Mouse (Mus musculus): Measurements from ENCODE around the gene 1700029P11Rik. TPM values are rescaled to one million over a fixed set of nuclear protein-coding genes. Genes with fewer than 3 reads are reported as not detected.

1700029P11Rik gene
- polyA plus RNA-seq (2015; fragmentation: Nextera tagmentation; extraction: Ambion mirVana): not detected in 2 replicates

DNA sequence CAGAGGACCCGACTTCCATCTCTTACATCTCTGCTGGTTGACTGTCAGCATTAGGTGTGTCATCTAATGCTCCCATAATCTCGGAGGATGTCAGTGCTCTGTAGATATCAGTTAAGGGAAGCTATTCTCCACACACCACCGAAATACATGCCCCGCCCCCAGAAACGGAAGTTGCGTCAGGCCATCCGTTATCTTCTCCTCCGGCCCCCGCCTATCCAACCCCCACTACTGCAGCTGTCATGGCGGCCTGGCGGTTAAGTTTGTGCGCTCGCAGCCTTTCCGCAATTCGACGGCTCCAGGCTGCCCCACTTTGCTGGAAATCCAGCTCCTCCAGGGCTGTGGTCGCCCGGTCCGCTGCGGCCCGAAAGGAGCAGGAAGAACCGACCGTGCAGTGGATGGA, at the start of gene 1700029P11Rik:
TSS of gene 1700029P11Rik (plus strand) at position 220 of the 400 bp plus-strand sequence.
- H3K4me3 ChIP-seq (replicated peaks): no peak within 1 kb of the TSS
- no peaks in the 10 kb centered on the region for H3K27me3 ChIP-seq
- 97% methylated on average over 23 of the region's 23 CpGs for WGBS
- no peak for ATAC-seq (ENCODE audit: insufficient number of reproducible peaks, low FRiP score, low TSS enrichment, low read depth)
- no peaks in the 10 kb centered on the region for H3K9me3 ChIP-seq (replicated peaks)
- H3K4me2 ChIP-seq (replicated peaks): no peak within 1 kb of the TSS
- H3K27ac ChIP-seq (replicated peaks): no peak within 1 kb of the TSS
- H3K9ac ChIP-seq: no peak within 1 kb of the TSS
- H3K36me3 ChIP-seq: no peaks in the 10 kb centered on the region
- H3K4me1 ChIP-seq: no peaks in the 10 kb centered on the region

- H3K27ac ChIP-seq (replicated peaks): no peak overlapping the region
- 31% methylated on average over 12 of the region's 12 CpGs for WGBS
- ATAC-seq (ENCODE audit: insufficient number of reproducible peaks, low FRiP score, low TSS enrichment, low read depth): no peak; the same call in 1 of the 2 replicates
- no peak overlapping the region for H3K4me3 ChIP-seq (replicated peaks)
- peaks cover 23% of the 10 kb centered on the region for H3K4me1 ChIP-seq
- no peaks in the 10 kb centered on the region for H3K36me3 ChIP-seq
- H3K4me2 ChIP-seq (replicated peaks): no peak overlapping the region
- no peaks in the 10 kb centered on the region for H3K27me3 ChIP-seq
- H3K9me3 ChIP-seq (replicated peaks): no peaks in the 10 kb centered on the region
- no peak overlapping the region for H3K9ac ChIP-seq
Observed at GRCm38 (mm10) chr15:81932951-81933470, 47.3 kb upstream of the 1700029P11Rik start.

- H3K9ac ChIP-seq: no peak overlapping the region
- no peak overlapping the region for H3K4me2 ChIP-seq (replicated peaks)
- no peak for ATAC-seq (ENCODE audit: insufficient number of reproducible peaks, low FRiP score, low TSS enrichment, low read depth)
- H3K27me3 ChIP-seq: no peaks in the 10 kb centered on the region
- WGBS: 69% methylated on average over 1 of the region's 1 CpGs
- peaks cover 30% of the 10 kb centered on the region for H3K4me1 ChIP-seq
- H3K4me3 ChIP-seq (replicated peaks): no peak overlapping the region
- H3K36me3 ChIP-seq: no peaks in the 10 kb centered on the region
- no peaks in the 10 kb centered on the region for H3K9me3 ChIP-seq (replicated peaks)
- H3K27ac ChIP-seq (replicated peaks): no peak overlapping the region
Observed at GRCm38 (mm10) chr15:81933986-81934385, 46.4 kb upstream of the 1700029P11Rik start.

- Histone ChIP-seq H3K4me2 (replicated peaks) (peak overlapping the region; percentile 83), H3K9me3 (replicated peaks) (no peaks in the 10 kb centered on the region), H3K4me3 (replicated peaks) (peak overlapping the region; percentile 51), H3K36me3 (no peaks in the 10 kb centered on the region), H3K27me3 (no peaks in the 10 kb centered on the region), H3K4me1 (peaks cover 30% of the 10 kb centered on the region), H3K27ac (replicated peaks) (peak overlapping the region; percentile 74), H3K9ac (peak overlapping the region; percentile 39; the same call in 1 of the 2 replicates)
- ATAC-seq (ENCODE audit: insufficient number of reproducible peaks, low FRiP score, low TSS enrichment, low read depth): peak; percentile 27; the same call in 1 of the 2 replicates
- WGBS: 52% methylated on average over 7 of the region's 7 CpGs
Observed at GRCm38 (mm10) chr15:81935869-81936637, 44.3 kb upstream of the 1700029P11Rik start.

GRCm38 (mm10) chr15:81936679-81937078, 43.7 kb upstream of the 1700029P11Rik start, which contains the start of gene Csdc2:
Gene Csdc2, plus strand, starts transcription at chr15:81936759.
- peak within 1 kb of the TSS; percentile 74 for H3K27ac ChIP-seq (replicated peaks)
- peak; percentile 37; the same call in 1 of the 2 replicates for ATAC-seq (ENCODE audit: insufficient number of reproducible peaks, low FRiP score, low TSS enrichment, low read depth)
- peak within 1 kb of the TSS; percentile 39 for H3K9ac ChIP-seq
- H3K4me2 ChIP-seq (replicated peaks): peak within 1 kb of the TSS; percentile 83
- WGBS: 0% methylated on average over 12 of the region's 12 CpGs
- no peaks in the 10 kb centered on the region for H3K9me3 ChIP-seq (replicated peaks)
- H3K36me3 ChIP-seq: no peaks in the 10 kb centered on the region
- peaks cover 30% of the 10 kb centered on the region for H3K4me1 ChIP-seq
- peak within 1 kb of the TSS; percentile 51 for H3K4me3 ChIP-seq (replicated peaks)
- H3K27me3 ChIP-seq: no peaks in the 10 kb centered on the region

- Histone ChIP-seq H3K4me1 (peaks cover 30% of the 10 kb centered on the region), H3K9ac (peak overlapping the region; percentile 39), H3K4me3 (replicated peaks) (peak overlapping the region; percentile 51), H3K9me3 (replicated peaks) (no peaks in the 10 kb centered on the region), H3K27ac (replicated peaks) (peak overlapping the region; percentile 74), H3K27me3 (no peaks in the 10 kb centered on the region), H3K36me3 (no peaks in the 10 kb centered on the region), H3K4me2 (replicated peaks) (peak overlapping the region; percentile 83)
- WGBS: 9% methylated on average over 19 of the region's 19 CpGs
- ATAC-seq (ENCODE audit: insufficient number of reproducible peaks, low FRiP score, low TSS enrichment, low read depth): no peak
Observed at GRCm38 (mm10) chr15:81937098-81937972, 43.0 kb upstream of the 1700029P11Rik start.

GRCm38 (mm10) chr15:81938246-81938645, 42.1 kb upstream of the 1700029P11Rik start:
- WGBS: 41% methylated on average over 2 of the region's 2 CpGs
- peak overlapping the region; percentile 51; the same call in 1 of the 2 replicates for H3K4me3 ChIP-seq (replicated peaks)
- no peak overlapping the region for H3K9ac ChIP-seq
- H3K36me3 ChIP-seq: no peaks in the 10 kb centered on the region
- H3K27me3 ChIP-seq: no peaks in the 10 kb centered on the region
- H3K4me1 ChIP-seq: peaks cover 30% of the 10 kb centered on the region
- no peak for ATAC-seq (ENCODE audit: insufficient number of reproducible peaks, low FRiP score, low TSS enrichment, low read depth)
- no peaks in the 10 kb centered on the region for H3K9me3 ChIP-seq (replicated peaks)
- peak overlapping the region; percentile 83 for H3K4me2 ChIP-seq (replicated peaks)
- H3K27ac ChIP-seq (replicated peaks): no peak overlapping the region

DNA sequence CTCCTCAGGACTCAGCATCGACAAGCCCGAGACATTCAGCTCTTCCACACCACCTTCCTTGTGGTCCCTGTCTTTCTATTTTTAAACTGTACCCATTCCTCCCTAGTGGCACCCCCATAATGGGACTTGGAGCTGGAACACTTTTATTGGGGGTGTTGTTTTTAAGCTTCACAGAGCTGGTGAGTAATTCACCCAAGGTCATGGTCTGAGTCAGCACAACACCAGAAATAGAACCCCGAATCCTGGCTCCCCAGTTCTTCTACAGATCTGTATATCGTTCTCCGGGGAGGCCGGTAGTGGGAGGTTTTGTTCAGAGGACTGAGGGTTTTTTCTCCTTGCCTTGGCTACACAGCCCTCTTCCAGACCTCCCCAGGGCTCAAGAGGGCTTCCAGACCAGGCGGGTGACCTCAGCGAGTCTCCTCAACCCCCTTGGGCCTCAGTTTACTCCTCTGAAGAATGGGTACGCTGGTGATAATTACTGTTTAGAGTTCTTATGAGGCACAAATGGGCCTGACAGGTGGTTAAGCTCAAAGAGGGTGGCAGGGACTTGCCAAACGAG, 41.1 kb upstream of the 1700029P11Rik start:
- Histone ChIP-seq H3K27ac (replicated peaks) (no peak overlapping the region), H3K27me3 (no peaks in the 10 kb centered on the region), H3K4me3 (replicated peaks) (no peak overlapping the region), H3K36me3 (no peaks in the 10 kb centered on the region), H3K4me1 (peaks cover 30% of the 10 kb centered on the region), H3K9me3 (replicated peaks) (no peaks in the 10 kb centered on the region), H3K4me2 (replicated peaks) (no peak overlapping the region), H3K9ac (no peak overlapping the region)
- no peak for ATAC-seq (ENCODE audit: insufficient number of reproducible peaks, low FRiP score, low TSS enrichment, low read depth)
- WGBS: 84% methylated on average over 10 of the region's 10 CpGs

GRCm38 (mm10) chr15:81939774-81940173, 40.6 kb upstream of the 1700029P11Rik start:
- Histone ChIP-seq H3K27ac (replicated peaks) (no peak overlapping the region), H3K9ac (no peak overlapping the region), H3K4me1 (peaks cover 30% of the 10 kb centered on the region), H3K9me3 (replicated peaks) (no peaks in the 10 kb centered on the region), H3K27me3 (no peaks in the 10 kb centered on the region), H3K36me3 (no peaks in the 10 kb centered on the region), H3K4me3 (replicated peaks) (no peak overlapping the region), H3K4me2 (replicated peaks) (no peak overlapping the region)
- 93% methylated on average over 4 of the region's 4 CpGs for WGBS
- ATAC-seq (ENCODE audit: insufficient number of reproducible peaks, low FRiP score, low TSS enrichment, low read depth): no peak

- WGBS: 87% methylated on average over 5 of the region's 5 CpGs
- ATAC-seq (ENCODE audit: insufficient number of reproducible peaks, low FRiP score, low TSS enrichment, low read depth): no peak
- Histone ChIP-seq H3K9me3 (replicated peaks) (no peaks in the 10 kb centered on the region), H3K27ac (replicated peaks) (no peak overlapping the region), H3K4me2 (replicated peaks) (no peak overlapping the region), H3K4me1 (peaks cover 30% of the 10 kb centered on the region), H3K36me3 (no peaks in the 10 kb centered on the region), H3K9ac (no peak overlapping the region), H3K27me3 (no peaks in the 10 kb centered on the region), H3K4me3 (replicated peaks) (no peak overlapping the region)
Observed at GRCm38 (mm10) chr15:81940219-81940618, 40.1 kb upstream of the 1700029P11Rik start.

- Histone ChIP-seq H3K4me2 (replicated peaks) (no peak overlapping the region), H3K9me3 (replicated peaks) (no peaks in the 10 kb centered on the region), H3K4me3 (replicated peaks) (no peak overlapping the region), H3K27me3 (no peaks in the 10 kb centered on the region), H3K4me1 (peaks cover 26% of the 10 kb centered on the region), H3K36me3 (no peaks in the 10 kb centered on the region), H3K9ac (no peak overlapping the region), H3K27ac (replicated peaks) (no peak overlapping the region)
- ATAC-seq (ENCODE audit: insufficient number of reproducible peaks, low FRiP score, low TSS enrichment, low read depth): no peak
- 94% methylated on average over 2 of the region's 2 CpGs for WGBS
Observed at GRCm38 (mm10) chr15:81941010-81941409, 39.3 kb upstream of the 1700029P11Rik start.
